Mouse (Mus musculus): ENCODE results near the gene Hoxa7. TPM values are rescaled to one million over a fixed set of nuclear protein-coding genes. Genes with fewer than 3 reads are reported as not detected.

Hoxa7 gene
- total RNA-seq, 2 experiments from 2014 or later = not detected

DNA sequence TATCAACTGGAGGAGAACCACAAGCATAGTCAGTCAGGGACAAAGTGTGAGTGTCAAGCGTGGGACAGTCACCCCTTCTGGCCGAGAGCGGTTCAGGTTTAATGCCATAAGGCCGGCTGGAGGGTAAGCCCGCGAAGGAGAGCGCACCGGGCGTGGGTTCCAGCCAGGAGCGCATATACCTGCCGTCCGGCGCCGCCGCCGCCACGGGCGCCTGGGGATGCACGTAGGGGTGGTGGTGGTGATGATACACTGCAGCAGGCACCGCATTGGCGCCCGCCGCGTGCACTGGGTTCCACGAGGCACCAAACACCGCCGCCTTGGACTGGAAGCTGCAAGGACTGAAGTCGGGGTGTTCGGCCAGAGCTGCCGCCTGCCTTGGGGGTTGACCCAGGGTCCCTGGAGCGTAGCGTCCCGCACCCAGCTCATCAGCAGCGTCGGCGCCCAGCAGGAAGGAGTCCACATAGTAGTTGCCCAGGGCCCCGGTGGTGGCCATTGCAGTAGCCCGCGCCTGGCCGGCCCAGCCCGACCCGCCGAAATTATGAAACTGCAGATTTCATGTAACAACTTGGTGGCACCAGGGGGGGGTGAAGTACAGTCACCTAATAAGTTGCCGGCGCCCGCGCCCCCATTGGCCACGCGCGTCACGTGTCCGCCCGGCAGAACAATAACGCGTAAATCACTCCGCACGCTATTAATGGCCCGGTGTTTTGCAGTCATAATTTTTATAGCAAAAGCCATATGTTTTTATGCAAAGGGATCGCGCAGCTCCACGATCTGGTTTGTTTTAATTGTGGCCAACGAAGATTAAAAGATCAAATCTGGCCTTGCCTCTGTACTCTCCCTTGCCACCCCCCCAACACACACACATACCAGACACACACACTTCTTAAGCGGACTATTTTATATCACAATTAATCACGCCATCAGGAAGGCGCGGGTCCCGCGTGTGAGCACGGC lies 4.2 kb upstream of the Hoxa7 start:
- no peak for DNase-seq

DNA sequence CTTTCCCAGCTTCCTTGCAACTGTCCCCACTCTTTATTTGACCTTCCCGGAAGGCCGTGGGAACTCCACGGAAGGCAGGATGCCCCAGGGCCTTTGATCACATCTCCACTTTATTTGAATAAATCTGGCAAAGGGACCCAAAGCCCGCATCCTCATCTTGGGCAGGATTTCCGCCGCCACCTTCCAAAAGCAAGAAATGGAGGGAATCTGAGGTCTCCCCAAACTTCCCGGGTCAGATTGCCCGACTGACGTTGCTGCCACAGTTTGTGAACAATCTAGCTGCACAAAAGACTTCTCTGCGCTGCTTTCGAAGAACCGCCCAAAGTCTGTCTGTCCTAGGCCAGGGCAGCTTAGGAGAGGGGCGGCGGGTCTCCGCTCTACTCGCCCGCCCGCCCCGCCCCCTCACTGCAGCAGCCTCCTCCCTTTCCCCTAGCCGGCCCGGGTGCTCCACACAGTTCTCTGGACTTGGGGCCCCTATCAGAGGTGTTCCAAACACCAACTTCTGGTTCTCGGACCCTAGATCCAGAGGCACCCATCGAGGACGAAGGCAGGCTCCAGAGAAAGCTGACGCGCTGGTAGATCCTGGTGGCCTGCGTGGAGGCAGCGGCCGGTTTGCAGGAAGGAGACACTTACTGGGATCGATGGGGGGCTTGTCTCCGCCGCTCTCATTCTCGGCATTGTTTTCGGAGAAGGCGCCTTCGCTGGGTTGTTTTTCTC lies 3.4 kb upstream of the Hoxa7 start:
- DNase-seq = no peak

DNA sequence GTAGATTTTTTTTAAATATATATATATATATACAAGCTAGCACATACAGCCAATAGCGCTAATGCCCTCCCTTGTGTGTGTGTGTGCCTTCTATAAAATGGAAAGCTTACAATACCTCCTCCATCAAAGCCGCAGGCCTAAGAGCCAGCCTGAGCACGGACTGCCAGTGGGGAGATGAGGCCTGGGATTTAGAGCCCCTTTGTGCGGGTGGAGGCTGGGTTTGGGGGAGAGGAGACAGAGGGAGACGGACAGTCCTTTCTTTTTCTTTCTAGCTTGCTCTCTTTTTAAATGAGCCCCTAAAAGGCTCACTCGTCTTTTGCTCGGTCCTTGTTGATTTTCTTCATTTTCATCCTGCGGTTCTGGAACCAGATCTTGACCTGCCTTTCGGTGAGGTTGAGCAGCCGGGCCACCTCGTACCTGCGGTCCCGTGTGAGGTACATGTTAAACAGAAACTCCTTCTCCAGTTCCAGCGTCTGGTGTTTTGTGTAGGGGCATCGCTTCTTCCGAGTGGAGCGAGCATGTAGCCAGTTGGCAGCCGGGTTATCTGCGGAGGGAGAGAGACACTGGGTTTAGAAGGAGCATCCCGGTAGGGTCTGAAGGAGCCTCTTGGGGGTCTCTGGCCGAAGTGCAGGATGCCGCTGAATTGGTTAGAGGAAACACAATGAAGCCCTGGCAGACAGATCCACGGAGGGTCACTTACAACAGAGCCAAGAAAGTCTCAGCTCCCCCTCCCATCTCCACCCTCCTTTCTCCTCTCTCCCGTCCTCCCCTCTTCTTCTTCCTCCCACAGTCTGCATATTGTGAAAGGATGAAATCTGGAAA lies 2.5 kb upstream of the Hoxa7 start:
- no peak for DNase-seq

DNA sequence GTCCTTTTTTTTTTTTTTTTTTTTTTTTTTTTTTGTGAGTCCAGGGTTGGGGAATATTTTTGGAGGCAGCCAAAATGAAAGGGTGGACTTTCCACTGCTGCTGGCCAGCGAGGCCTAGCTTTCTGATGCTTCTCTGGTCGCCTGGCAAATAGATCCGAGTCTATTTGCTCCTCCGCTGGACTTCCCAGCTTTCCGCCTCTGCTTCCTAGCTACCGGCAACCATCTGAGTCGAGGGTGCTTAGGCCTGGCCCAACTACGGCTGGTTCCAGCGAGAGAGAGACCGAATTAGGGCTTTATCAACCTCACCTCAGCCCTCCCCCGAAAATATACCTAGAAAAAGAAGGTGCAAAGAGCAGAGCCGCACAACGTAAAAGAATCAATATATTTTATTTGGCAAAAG lies 1.1 kb upstream of the Hoxa7 start:
- no peak for DNase-seq

DNA sequence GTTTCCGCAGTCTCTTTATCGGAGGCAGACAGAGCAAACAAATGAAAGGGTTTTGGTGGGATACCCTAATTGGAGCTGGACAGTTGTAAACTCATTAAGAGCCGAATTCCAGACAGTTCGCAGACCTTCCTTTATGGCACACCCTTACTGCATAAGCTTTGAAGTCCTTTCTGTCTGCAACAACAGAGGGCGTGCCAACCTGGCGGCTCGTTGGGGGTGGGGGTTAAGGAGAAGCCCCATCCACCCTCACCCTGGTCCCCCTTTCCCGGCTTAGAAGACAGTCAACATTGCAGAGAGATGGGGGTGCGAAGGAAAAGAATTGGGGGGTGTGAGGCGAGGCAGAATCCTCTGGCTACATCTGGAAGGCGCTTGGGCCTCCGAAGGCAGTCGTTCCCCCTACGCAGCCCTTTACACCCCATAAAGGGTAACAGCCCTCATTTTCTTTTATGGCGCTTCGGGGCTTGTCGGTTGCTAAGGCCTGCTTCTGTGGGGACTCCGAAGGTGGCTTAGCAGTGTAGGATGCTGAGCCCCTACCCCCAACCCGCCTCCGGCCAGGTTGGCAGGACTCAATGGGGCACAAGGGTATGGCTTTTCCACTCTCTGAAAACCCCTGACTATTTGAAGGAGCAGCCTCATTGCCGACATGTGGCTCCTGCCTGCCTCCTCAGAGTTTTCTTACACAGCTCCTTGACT lies 485 bp upstream of the Hoxa7 start:
- no peak for DNase-seq

DNA sequence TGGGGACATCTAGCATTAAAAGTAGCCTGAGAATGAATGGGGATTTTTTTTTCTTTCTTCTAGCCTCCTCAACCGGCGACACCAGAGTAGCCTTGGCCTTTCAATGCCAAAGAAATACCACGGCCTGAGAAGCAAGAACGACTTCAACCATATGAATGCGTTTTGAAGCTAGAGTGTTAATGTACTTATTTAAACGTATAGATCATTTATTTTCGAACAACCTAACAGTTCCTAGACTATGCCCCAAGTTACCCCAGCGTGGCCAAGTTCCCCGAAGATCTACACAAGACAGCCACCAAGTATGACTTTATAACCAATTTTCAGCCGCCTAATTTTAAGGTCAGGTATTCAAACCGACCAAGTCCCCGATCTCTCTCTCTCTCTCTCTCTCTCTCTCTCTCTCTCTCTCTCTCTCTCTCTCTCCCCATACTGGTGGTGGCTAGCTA lies 766 bp downstream of the Hoxa7 start:
- no peak for DNase-seq

DNA sequence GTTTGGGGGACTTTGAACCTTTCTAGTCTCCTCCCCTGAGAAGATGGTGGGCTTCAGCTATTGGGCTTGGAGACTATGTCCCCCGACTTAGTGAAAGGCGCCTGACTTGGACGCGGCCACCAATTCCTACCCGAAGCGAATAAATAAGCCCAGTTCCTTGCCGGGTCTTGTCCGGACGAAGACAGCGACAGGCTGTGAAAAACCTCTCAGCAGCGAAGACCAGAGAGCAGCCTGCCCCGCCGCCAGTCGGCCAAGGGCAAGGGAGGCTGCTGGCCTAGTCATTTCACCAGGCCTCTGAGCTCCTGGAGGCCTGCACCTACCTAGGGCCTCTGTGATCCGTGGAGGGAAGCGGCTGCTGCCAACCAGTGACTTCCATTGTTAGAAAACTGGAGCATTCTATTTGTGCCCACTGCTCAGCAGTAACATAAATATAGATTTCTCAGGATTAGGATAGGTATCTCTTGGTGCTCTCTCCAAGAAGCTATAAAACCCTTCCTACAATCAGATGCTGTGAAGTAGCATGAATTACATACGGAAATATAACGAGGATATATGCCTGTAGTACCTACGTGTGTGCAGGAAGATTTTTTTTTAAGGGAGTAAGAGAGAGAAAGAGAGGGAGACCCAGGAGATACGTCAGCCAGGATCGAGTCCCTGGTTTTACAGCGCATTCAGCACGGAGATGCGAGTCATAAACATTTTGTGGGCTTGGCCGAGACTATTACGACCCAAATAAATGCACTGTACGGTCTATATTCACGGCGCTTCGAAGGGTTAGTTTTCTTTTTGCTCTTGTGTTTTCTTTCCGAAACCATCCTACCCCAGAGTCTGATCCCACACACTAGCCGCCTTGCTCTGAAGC lies 1.4 kb downstream of the Hoxa7 start:
- no peak for DNase-seq

DNA sequence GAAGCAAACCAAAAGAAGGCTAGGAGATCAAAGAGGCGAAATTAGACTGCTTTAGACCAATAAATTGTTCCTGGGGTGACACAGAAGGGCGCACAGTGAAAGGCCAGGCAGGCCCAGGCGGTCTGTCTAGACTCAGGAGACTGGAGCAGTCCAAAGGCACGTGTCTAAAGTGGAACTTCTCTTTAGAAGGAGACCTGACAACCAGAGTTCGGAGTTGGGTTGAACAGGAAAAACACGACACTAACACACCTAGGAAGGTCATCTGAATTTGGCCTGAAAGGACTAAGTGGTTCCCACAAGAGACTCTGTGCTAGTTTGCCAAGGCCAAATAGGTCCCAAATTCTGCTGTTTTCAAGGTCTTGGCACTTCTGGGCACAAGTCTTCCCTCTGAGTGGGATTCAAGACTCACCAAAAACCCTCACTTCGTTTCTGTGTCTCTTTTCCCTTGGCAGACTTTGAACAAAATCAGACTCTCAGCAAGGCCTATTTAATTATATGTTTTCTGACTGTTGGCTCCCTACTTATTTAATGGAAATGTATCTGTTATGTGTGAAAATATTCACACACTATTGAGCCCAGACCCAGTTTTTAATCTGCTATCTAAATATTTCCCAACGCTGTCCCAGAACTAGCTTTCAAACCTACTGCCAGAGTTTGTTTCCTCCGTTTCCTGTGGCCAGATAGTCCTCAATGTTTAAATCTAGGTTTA lies 2.3 kb downstream of the Hoxa7 start:
- DNase-seq = no peak

DNA sequence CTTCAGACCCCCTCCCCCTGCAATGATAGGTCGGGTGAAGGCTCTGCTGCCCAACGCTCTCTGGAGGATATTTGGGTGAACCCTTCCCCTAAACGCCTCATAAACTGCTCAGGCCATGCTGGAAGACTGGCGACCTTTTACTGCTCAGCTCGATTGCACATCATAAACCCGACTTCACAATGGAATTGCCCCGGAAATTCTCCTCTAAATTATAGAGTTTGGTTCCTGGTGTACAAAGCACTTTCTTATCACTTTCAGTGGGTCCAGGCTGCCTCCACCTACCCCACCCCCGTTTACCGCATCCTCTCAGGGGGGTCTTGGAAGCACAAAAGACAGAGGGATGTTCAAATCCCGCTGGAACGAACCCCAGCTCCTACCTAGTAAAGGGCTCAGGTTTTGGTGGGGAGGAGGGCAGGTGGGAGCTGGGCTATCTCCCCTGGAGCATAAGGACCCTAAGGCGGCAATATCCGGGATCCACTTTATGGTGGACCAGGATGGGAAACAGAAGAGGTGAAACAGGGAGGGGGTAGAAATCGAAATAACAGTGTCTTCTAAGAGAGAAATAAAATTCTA lies 2.9 kb downstream of the Hoxa7 start:
- DNase-seq = no peak

DNA sequence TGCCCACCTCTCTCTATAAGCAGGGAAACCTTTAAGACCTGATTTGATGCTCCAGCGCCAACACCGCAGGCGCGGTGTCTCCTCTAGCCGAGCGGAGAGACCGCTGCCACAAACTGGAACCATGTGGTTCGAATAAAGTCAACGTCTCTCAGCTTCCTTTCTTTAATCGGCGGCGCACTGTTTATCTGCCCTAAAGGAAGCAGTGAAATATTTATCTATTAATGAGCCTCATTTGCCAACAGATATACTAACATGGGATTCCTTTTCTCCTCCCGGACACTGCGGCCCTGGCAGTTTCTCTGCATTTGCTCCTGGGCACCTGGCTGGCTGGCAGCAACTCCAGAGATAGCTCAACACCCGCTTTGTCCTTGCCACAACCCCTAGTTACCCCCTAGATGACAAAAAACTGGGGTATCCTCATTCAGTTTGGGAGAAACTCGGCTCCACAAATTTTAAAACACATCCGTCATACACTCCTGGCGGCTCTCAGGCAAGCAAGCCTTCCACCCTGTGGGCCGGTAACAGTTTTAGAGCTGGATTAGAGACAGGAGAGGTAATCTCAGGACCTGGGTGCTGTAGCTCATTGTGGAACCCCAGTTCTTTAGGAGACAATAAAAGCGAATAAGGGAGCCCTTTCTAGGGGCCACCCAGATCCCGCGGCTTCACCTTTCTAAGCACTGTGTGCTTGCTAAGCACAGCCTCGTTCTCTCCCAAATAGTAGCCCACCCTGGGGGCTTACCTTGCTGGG lies 3.6 kb downstream of the Hoxa7 start:
- no peak for DNase-seq

DNA sequence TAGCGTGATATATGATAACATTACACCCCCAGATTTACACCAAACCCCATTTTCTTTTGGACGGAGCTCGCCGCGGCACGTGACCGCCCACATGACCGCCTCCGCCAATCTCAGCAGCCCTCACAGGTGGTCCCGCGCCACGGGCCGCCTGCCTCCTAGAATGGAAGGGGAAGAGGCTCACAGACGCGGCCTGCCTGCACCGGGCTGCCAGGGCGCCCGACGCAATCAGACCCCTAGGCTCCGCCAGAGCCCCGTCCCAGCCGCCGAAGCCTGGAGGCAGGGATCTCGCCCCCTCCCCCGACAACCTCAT lies 4.2 kb downstream of the Hoxa7 start:
- DNase-seq = no peak

DNA sequence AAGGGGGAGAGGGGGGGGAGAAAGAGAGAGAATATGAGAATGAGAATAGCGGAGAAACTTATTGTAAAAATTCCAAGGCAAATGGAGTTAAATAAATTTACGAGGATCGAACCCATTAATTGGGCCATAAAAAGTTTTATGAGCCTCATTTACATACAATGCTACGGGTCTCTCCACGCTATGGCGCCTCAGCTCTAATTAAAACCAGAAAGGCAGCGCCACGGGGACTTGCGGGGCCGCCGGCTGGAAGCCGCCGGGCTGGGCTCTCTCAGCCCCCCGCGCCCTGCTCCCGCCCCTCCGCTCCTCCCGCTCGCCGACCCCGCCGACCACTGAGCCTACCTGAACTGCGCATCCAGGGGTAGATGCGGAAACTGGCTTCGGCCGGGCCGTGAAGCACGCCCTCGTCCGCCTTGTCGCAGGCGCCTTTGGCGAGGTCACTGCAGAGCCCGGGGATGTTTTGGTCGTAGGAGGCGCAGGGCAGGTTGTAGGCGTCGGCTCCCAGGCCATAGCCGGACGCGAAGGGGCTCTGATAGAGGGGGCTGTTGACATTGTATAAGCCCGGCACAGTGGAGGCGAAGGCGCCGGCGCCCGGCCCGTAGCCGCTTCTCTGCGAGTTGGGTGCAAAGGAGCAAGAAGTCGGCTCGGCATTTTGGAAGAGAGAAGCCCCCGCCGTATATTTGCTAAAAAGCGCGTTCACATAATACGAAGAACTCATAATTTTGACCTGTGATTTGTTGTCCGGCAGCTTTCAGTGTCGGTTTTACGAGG lies 4.8 kb downstream of the Hoxa7 start:
- no peak for DNase-seq

DNA sequence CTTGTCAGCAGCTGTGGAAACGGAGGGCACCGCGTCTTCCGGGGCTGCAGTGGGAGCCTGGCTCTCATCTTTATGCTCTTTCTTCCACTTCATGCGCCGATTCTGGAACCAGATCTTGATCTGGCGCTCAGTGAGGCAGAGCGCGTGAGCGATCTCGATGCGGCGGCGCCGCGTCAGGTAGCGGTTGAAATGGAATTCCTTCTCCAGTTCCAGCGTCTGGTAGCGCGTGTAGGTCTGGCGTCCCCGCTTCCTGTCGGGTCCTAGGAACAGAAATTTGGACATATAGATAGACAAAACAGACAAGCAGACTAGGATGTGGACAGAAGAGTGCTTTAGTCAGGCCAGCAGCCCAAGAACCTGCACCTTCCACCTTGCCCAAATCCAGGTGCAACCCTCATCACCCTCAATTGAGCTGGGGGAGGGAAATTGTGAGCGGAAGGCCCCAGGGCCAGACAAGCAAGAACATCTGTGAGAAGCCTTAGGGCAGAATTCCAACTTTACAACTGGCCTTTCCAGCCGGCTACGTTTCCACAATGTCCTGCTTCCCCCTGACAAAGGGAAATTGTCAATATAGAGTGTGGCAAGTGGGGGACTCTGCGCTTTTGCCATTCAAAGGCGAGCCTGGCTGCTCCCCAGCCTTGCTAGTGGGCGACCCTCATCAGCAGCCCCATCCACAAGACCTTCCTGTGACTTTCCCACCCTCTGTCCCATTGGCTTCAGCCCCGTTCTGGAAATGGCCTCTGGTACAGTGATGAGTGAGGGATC lies 5.7 kb downstream of the Hoxa7 start:
- DNase-seq = no peak

DNA sequence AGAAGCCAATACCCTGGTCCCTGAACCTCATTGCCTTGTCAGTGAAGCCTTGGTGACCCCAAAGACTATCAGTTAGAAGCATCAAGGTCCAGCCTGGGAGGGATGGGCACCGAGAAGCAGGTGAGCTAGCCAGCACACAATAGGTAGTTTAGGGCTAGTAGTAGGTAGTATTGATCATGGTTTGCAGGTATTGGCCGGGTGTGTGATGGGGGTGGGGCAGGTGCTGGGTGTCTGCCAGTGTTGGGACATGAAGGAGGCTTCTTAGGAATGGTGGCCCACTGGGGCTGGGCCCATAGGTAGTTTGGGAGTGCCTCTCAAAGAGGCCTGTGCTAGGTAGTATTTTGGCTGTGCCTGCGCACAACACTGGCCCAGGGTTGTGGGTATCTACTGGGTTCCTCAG lies 6.6 kb downstream of the Hoxa7 start:
- no peak for DNase-seq

DNA sequence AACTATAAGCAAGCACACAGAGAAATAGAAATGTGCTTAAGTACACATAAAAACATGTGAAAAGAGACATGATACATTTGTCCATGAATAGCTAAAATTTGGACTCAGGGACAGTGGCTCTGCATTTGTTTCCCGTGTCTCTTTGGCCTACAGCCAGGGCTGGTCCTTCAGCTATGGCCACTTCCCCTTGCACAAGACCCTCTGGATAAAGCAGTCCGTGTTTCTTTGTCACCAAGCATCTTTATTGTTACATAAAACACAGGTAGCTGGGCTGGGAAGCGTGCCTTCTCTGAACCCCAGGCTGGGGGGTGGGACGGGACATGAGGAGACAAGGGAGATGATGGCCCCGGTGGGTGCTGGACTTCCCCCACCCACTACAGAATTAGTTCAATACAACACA lies 7.4 kb downstream of the Hoxa7 start:
- DNase-seq = no peak

DNA sequence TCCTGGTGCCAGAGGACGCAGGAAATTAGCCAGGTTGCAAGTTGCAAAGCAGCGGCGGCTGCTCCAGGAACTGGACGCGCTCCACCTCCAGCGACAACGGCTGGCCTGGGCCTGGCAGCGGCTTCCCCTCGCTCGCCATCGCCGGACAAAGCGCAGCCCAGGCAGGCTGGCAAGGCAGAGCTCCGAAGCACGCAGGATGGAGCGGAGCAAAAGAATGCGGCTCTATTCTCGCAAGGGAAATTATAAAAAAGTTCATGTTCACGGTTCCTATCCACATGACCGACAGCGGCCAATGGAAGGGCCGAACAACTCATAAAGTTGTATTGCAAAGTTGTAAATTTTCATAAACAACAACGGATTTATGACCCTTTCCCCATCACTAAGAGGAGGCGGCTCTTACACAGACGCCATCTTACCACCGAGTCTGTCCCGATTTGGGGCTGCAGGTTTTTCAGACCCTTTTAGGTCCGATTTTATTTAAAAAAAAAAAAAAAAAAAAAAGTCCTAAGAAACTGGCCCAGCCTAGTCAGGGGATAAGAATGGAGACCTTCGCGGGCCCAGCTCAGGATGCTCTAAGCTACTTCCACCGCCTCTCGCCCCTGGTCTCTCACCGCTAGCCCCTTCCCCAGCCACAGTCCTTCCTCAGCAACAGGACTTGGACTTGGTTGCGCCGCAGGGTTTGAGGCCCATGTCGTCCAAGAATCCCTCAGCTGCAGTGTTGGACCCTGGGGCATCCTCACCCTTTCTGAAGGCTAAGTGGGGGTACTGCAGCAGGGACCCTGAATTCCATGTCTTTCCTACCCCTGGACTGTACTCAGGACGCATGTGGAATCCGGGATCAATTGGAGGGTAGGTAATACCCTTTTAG lies 8.3 kb downstream of the Hoxa7 start, which contains the start of the genes Hoxa3 and Gm28308:
Hoxa3 (minus strand) TSS at position 218 of the 868 bp plus-strand sequence.
Gm28308 (minus strand) TSS at position 221 of the 868 bp plus-strand sequence.
- DNase-seq = no peak

Measured in layer of hippocampus, postnatal 36 days (tissue).